Mouse (Mus musculus) midbrain, embryonic 11.5 days (tissue): ENCODE measurements around the gene Bcar3. TPM values are rescaled to one million over a fixed set of nuclear protein-coding genes. Genes with fewer than 3 reads are reported as not detected.

Source experiments
- ATAC-seq: fragments of 200-750 bp; cut with Nextera tagmentation; 2 replicates; pipeline ENCODE4 v1.8.0; 2017; ENCODE audit warnings: moderate TSS enrichment, moderate library complexity; ENCODE audit not compliant: low FRiP score
- DNase-seq: peaks from one replicate; pipeline ENCODE4 v3.0.0; 2015; ENCODE audit warnings: low spot score; ENCODE audit errors: missing footprints
- H3K27ac ChIP-seq: fragments of 300-500 bp; sonication (generic); 2 replicates; pipeline ENCODE4 v1.5.1; 2014; ENCODE audit warnings: low read depth, low read length
- H3K27me3 ChIP-seq: fragments of 300-500 bp; sonication (generic); 2 replicates; pipeline ENCODE4 v1.6.1; 2014; ENCODE audit warnings: mild to moderate bottlenecking, low read length, moderate library complexity, mixed read lengths; ENCODE audit not compliant: control insufficient read depth, insufficient read depth
- H3K36me3 ChIP-seq: fragments of 300-500 bp; sonication (generic); 2 replicates; pipeline ENCODE4 v1.6.1; 2014; ENCODE audit warnings: mild to moderate bottlenecking, low read length, moderate library complexity, mixed read lengths; ENCODE audit not compliant: control insufficient read depth, insufficient read depth
- H3K4me1 ChIP-seq: fragments of 300-500 bp; sonication (generic); 2 replicates; pipeline ENCODE4 v1.6.1; 2014; ENCODE audit warnings: low read length; ENCODE audit not compliant: control insufficient read depth, insufficient read depth
- H3K4me2 ChIP-seq: fragments of 300-500 bp; sonication (generic); 2 replicates; pipeline ENCODE4 v1.6.1; 2014; ENCODE audit warnings: mild to moderate bottlenecking, moderate library complexity
- H3K4me3 ChIP-seq: fragments of 300-500 bp; sonication (generic); 2 replicates; pipeline ENCODE4 v1.5.1; 2014; ENCODE audit warnings: low read depth, low read length
- H3K9ac ChIP-seq: fragments of 300-500 bp; sonication (generic); 2 replicates; pipeline ENCODE4 v1.6.1; 2014; ENCODE audit warnings: low read length
- H3K9me3 ChIP-seq: fragments of 300-500 bp; sonication (generic); 2 replicates; pipeline ENCODE4 v1.6.1; 2016; ENCODE audit warnings: low read length; ENCODE audit not compliant: control insufficient read depth
- WGBS: fragments of 180-500 bp; shearing (Covaris S2); extraction: QIAGEN DNeasy Blood & Tissue Kit; methylation state at CpG from one replicate; pipeline ENCODE4 v1.1.7; 2014; 5-methylcytosine and 5-hydroxymethylcytosine counted together
- polyA plus RNA-seq: library from polyadenylated mRNA; unstranded; fragments of >200 nt; fragmentation: Nextera tagmentation; extraction: Ambion mirVana; gene quantifications from 2 replicates; pipeline ENCODE4 v1.2.1, GENCODE M21; 2014

Bcar3 gene
- polyA plus RNA-seq, 1 experiment from 2014 or later, result 16.7 TPM

- H3K9ac ChIP-seq, result no peak overlapping the region
- H3K27me3 ChIP-seq, result no peaks in the 10 kb centered on the region
- H3K4me2 ChIP-seq, result no peak overlapping the region
- H3K4me3 ChIP-seq, result no peak overlapping the region
- no peaks in the 10 kb centered on the region for H3K4me1 ChIP-seq
- WGBS, result 87% methylated on average over 13 of the region's 13 CpGs
- H3K36me3 ChIP-seq, result no peaks in the 10 kb centered on the region
- ATAC-seq (no peak), DNase-seq (no peak)
- H3K27ac ChIP-seq, result no peak overlapping the region
- no peaks in the 10 kb centered on the region for H3K9me3 ChIP-seq
Measured at GRCm38 (mm10) chr3:122340135-122341068, 46.5 kb downstream of the Bcar3 start.

GRCm38 (mm10) chr3:122343437-122343853, 49.5 kb downstream of the Bcar3 start:
- 77% methylated on average over 9 of the region's 9 CpGs for WGBS
- Histone ChIP-seq H3K4me1 (no peaks in the 10 kb centered on the region), H3K4me2 (no peak overlapping the region), H3K36me3 (no peaks in the 10 kb centered on the region), H3K9ac (no peak overlapping the region), H3K4me3 (no peak overlapping the region), H3K27ac (no peak overlapping the region), H3K27me3 (no peaks in the 10 kb centered on the region), H3K9me3 (no peaks in the 10 kb centered on the region)
- ATAC-seq, result no peak
- no peak for DNase-seq

- Histone ChIP-seq H3K4me3 (no peak overlapping the region), H3K36me3 (no peaks in the 10 kb centered on the region), H3K4me1 (no peaks in the 10 kb centered on the region), H3K27ac (no peak overlapping the region), H3K27me3 (no peaks in the 10 kb centered on the region), H3K9ac (no peak overlapping the region), H3K9me3 (no peaks in the 10 kb centered on the region), H3K4me2 (no peak overlapping the region)
- ATAC-seq, result no peak
- 92% methylated on average over 5 of the region's 5 CpGs for WGBS
- no peak for DNase-seq
Measured at GRCm38 (mm10) chr3:122344350-122344749, 50.4 kb downstream of the Bcar3 start.

- WGBS, result 79% methylated on average over 1 of the region's 1 CpGs
- ATAC-seq (no peak), DNase-seq (no peak)
- H3K9ac ChIP-seq, result no peak overlapping the region
- no peak overlapping the region for H3K4me2 ChIP-seq
- no peak overlapping the region for H3K4me3 ChIP-seq
- no peaks in the 10 kb centered on the region for H3K4me1 ChIP-seq
- no peaks in the 10 kb centered on the region for H3K36me3 ChIP-seq
- H3K27ac ChIP-seq, result no peak overlapping the region
- H3K9me3 ChIP-seq, result no peaks in the 10 kb centered on the region
- H3K27me3 ChIP-seq, result no peaks in the 10 kb centered on the region
Measured at GRCm38 (mm10) chr3:122345977-122346472, 52.1 kb downstream of the Bcar3 start.

- ATAC-seq, result no peak
- Histone ChIP-seq H3K4me3 (no peak overlapping the region), H3K36me3 (no peaks in the 10 kb centered on the region), H3K4me1 (no peaks in the 10 kb centered on the region), H3K27ac (no peak overlapping the region), H3K4me2 (no peak overlapping the region), H3K27me3 (no peaks in the 10 kb centered on the region), H3K9me3 (no peaks in the 10 kb centered on the region), H3K9ac (no peak overlapping the region)
- DNase-seq, result no peak
- 92% methylated on average over 2 of the region's 2 CpGs for WGBS
Measured at GRCm38 (mm10) chr3:122346600-122346999, 52.7 kb downstream of the Bcar3 start.

GRCm38 (mm10) chr3:122348677-122349076, 54.7 kb downstream of the Bcar3 start:
- no peak overlapping the region for H3K27ac ChIP-seq

GRCm38 (mm10) chr3:122352801-122353200, 58.9 kb downstream of the Bcar3 start:
- Histone ChIP-seq H3K4me2 (no peak overlapping the region), H3K4me1 (no peaks in the 10 kb centered on the region), H3K27ac (no peak overlapping the region), H3K9ac (no peak overlapping the region), H3K4me3 (no peak overlapping the region), H3K36me3 (no peaks in the 10 kb centered on the region), H3K9me3 (no peaks in the 10 kb centered on the region), H3K27me3 (no peaks in the 10 kb centered on the region)
- WGBS, result 87% methylated on average over 3 of the region's 3 CpGs
- DNase-seq (no peak), ATAC-seq (no peak)

More at GRCm38 (mm10) chr3:122348677-122349076, 54.7 kb downstream of the Bcar3 start:
- Histone ChIP-seq H3K4me3 (no peak overlapping the region), H3K9me3 (no peaks in the 10 kb centered on the region), H3K4me2 (no peak overlapping the region), H3K27me3 (no peaks in the 10 kb centered on the region), H3K9ac (no peak overlapping the region), H3K36me3 (no peaks in the 10 kb centered on the region), H3K4me1 (no peaks in the 10 kb centered on the region)
- WGBS, result 89% methylated on average over 5 of the region's 5 CpGs
- ATAC-seq (no peak), DNase-seq (no peak)

GRCm38 (mm10) chr3:122359426-122359825, 65.5 kb downstream of the Bcar3 start:
- Histone ChIP-seq H3K9ac (no peak overlapping the region), H3K4me1 (peaks cover 11% of the 10 kb centered on the region), H3K4me3 (no peak overlapping the region), H3K36me3 (no peaks in the 10 kb centered on the region), H3K27ac (no peak overlapping the region), H3K4me2 (no peak overlapping the region), H3K27me3 (no peaks in the 10 kb centered on the region), H3K9me3 (no peaks in the 10 kb centered on the region)
- DNase-seq (no peak), ATAC-seq (no peak)
- WGBS, result 83% methylated on average over 7 of the region's 7 CpGs

- 91% methylated on average over 9 of the region's 9 CpGs for WGBS
- H3K4me2 ChIP-seq, result no peak overlapping the region
- peaks cover 16% of the 10 kb centered on the region for H3K4me1 ChIP-seq
- no peaks in the 10 kb centered on the region for H3K9me3 ChIP-seq
- no peak overlapping the region for H3K9ac ChIP-seq
- no peaks in the 10 kb centered on the region for H3K36me3 ChIP-seq
- H3K4me3 ChIP-seq, result no peak overlapping the region
- no peak for DNase-seq
- ATAC-seq, result no peak
- no peaks in the 10 kb centered on the region for H3K27me3 ChIP-seq
- H3K27ac ChIP-seq, result no peak overlapping the region
Measured at GRCm38 (mm10) chr3:122359954-122360353, 66.0 kb downstream of the Bcar3 start.
